Mouse (Mus musculus): ENCODE measurements at regions not wholly inside any gene's neighbourhood (a gene's known extent, or its start where the extent isn't known, plus 50 kb on each side); places are given as distances from the start of the nearest gene placed in this dataset.

DNA sequence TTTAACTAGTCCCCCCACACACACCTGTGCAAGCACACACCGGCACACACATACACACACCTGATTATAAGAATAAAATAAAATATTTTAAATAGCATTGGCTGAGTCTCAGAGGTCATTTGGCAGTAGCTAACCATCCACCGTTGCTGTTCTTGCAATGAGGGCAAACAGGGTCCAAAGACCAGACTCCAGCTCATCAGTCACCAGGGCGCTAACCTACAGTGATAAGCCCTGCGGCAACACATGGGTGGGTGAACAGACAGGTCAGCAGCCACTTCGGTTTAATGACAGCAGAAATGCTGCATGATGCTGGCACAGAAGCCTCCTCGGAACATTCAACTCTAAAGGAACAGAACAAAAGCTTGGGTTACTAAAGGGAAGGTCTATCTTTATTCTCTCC lies 54.9 kb downstream of the Tas2r134 start:
- H3K4me3 ChIP-seq: no peak overlapping the region
- no peak for ATAC-seq (replicated peaks; ENCODE audit: insufficient number of reproducible peaks, insufficient read depth, low FRiP score, low read depth)
- H3K9ac ChIP-seq: no peak overlapping the region
- H3K4me2 ChIP-seq: no peak overlapping the region
- no peak overlapping the region for H3K27ac ChIP-seq
- no peaks in the 10 kb centered on the region for H3K4me1 ChIP-seq (replicated peaks)
- no peaks in the 10 kb centered on the region for H3K27me3 ChIP-seq
- no peaks in the 10 kb centered on the region for H3K36me3 ChIP-seq
- no peaks in the 10 kb centered on the region for H3K9me3 ChIP-seq (replicated peaks)
- WGBS: 45% methylated on average over 6 of the region's 6 CpGs

- ATAC-seq (replicated peaks; ENCODE audit: insufficient number of reproducible peaks, insufficient read depth, low FRiP score, low read depth): no peak
- Histone ChIP-seq H3K27ac (no peak overlapping the region), H3K27me3 (no peaks in the 10 kb centered on the region)
Measured at GRCm38 (mm10) chr2:51682745-51683144, 55.4 kb downstream of the Tas2r134 start.

GRCm38 (mm10) chr2:51705110-51705509 lies 77.8 kb downstream of the Tas2r134 start:
- Histone ChIP-seq H3K36me3 (no peaks in the 10 kb centered on the region), H3K4me2 (no peak overlapping the region), H3K9me3 (replicated peaks) (no peaks in the 10 kb centered on the region), H3K4me3 (no peak overlapping the region), H3K9ac (no peak overlapping the region), H3K27me3 (no peaks in the 10 kb centered on the region), H3K27ac (no peak overlapping the region), H3K4me1 (replicated peaks) (peaks cover 6% of the 10 kb centered on the region; the same call in 1 of the 2 replicates)
- ATAC-seq (replicated peaks; ENCODE audit: insufficient number of reproducible peaks, insufficient read depth, low FRiP score, low read depth): no peak
- WGBS: 64% methylated on average over 5 of the region's 5 CpGs

More at GRCm38 (mm10) chr2:51682745-51683144, 55.4 kb downstream of the Tas2r134 start:
- Histone ChIP-seq H3K9ac (no peak overlapping the region), H3K36me3 (no peaks in the 10 kb centered on the region), H3K4me1 (replicated peaks) (no peaks in the 10 kb centered on the region), H3K4me3 (no peak overlapping the region), H3K4me2 (no peak overlapping the region), H3K9me3 (replicated peaks) (no peaks in the 10 kb centered on the region)
- 80% methylated on average over 4 of the region's 4 CpGs for WGBS

- WGBS: 61% methylated on average over 2 of the region's 2 CpGs
- Histone ChIP-seq H3K27me3 (no peaks in the 10 kb centered on the region), H3K4me2 (no peak overlapping the region), H3K9ac (no peak overlapping the region), H3K9me3 (replicated peaks) (no peaks in the 10 kb centered on the region), H3K36me3 (no peaks in the 10 kb centered on the region), H3K4me3 (no peak overlapping the region), H3K4me1 (replicated peaks) (0 out of 2 replicates have a peak, but pooled peaks cover 4% of the 10 kb centered on the region), H3K27ac (no peak overlapping the region)
- no peak for ATAC-seq (replicated peaks; ENCODE audit: insufficient number of reproducible peaks, insufficient read depth, low FRiP score, low read depth)
Measured at GRCm38 (mm10) chr2:51708701-51709100, 81.4 kb downstream of the Tas2r134 start.

DNA sequence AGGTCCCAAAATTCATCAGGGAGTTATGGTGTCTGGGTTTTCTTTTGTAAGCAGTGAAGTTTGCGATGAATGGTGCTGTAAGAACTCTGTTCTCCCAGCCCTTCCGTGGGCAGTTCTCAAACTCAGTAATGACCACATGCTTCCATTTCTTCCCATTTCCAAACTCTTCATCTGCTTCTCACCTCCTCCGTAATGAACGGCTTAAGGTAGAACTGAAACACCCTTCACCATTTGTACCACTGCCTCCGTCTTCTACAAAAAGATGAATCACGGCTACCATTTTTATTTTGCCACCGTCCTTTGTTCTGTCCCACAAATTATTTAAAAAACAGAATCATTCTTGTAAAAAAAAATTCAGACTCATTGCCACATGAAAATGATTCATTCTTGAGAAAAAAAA lies 85.3 kb downstream of the Tas2r134 start:
- 92% methylated on average over 7 of the region's 7 CpGs for WGBS
- no peak overlapping the region for H3K27ac ChIP-seq

GRCm38 (mm10) chr2:51730805-51731204 lies 103.5 kb downstream of the Tas2r134 start:
- 68% methylated on average over 3 of the region's 3 CpGs for WGBS
- peaks cover 6% of the 10 kb centered on the region; the same call in 1 of the 2 replicates for H3K4me1 ChIP-seq (replicated peaks)
- H3K9me3 ChIP-seq (replicated peaks): no peaks in the 10 kb centered on the region
- no peak for ATAC-seq (replicated peaks; ENCODE audit: insufficient number of reproducible peaks, insufficient read depth, low FRiP score, low read depth)
- no peak overlapping the region for H3K4me2 ChIP-seq
- H3K9ac ChIP-seq: no peak overlapping the region
- no peak overlapping the region for H3K4me3 ChIP-seq
- no peaks in the 10 kb centered on the region for H3K27me3 ChIP-seq
- no peaks in the 10 kb centered on the region for H3K36me3 ChIP-seq
- no peak overlapping the region for H3K27ac ChIP-seq

More for the DNA sequence above, 85.3 kb downstream of the Tas2r134 start:
- H3K4me1 ChIP-seq (replicated peaks): no peaks in the 10 kb centered on the region
- H3K27me3 ChIP-seq: no peaks in the 10 kb centered on the region
- H3K9ac ChIP-seq: no peak overlapping the region
- H3K9me3 ChIP-seq (replicated peaks): no peaks in the 10 kb centered on the region
- no peak overlapping the region for H3K4me2 ChIP-seq
- no peaks in the 10 kb centered on the region for H3K36me3 ChIP-seq
- no peak overlapping the region for H3K4me3 ChIP-seq
- ATAC-seq (replicated peaks; ENCODE audit: insufficient number of reproducible peaks, insufficient read depth, low FRiP score, low read depth): no peak

- Histone ChIP-seq H3K4me2 (no peak overlapping the region), H3K4me3 (no peak overlapping the region), H3K27me3 (no peaks in the 10 kb centered on the region), H3K9ac (no peak overlapping the region), H3K4me1 (replicated peaks) (peaks cover 6% of the 10 kb centered on the region; the same call in 1 of the 2 replicates), H3K9me3 (replicated peaks) (no peaks in the 10 kb centered on the region), H3K27ac (no peak overlapping the region), H3K36me3 (no peaks in the 10 kb centered on the region)
- 67% methylated on average over 4 of the region's 4 CpGs for WGBS
- no peak for ATAC-seq (replicated peaks; ENCODE audit: insufficient number of reproducible peaks, insufficient read depth, low FRiP score, low read depth)
Measured at GRCm38 (mm10) chr2:51731703-51732102, 104.4 kb downstream of the Tas2r134 start.

GRCm38 (mm10) chr2:51732355-51732754 lies 105.0 kb downstream of the Tas2r134 start:
- Histone ChIP-seq H3K9ac (no peak overlapping the region), H3K27me3 (no peaks in the 10 kb centered on the region), H3K9me3 (replicated peaks) (no peaks in the 10 kb centered on the region), H3K36me3 (no peaks in the 10 kb centered on the region), H3K4me3 (no peak overlapping the region), H3K27ac (no peak overlapping the region), H3K4me1 (replicated peaks) (peaks cover 6% of the 10 kb centered on the region; the same call in 1 of the 2 replicates), H3K4me2 (no peak overlapping the region)
- ATAC-seq (replicated peaks; ENCODE audit: insufficient number of reproducible peaks, insufficient read depth, low FRiP score, low read depth): no peak
- WGBS: 35% methylated on average over 2 of the region's 2 CpGs

- Histone ChIP-seq H3K4me3 (no peak overlapping the region), H3K27ac (no peak overlapping the region), H3K4me2 (no peak overlapping the region), H3K4me1 (replicated peaks) (peaks cover 6% of the 10 kb centered on the region; the same call in 1 of the 2 replicates), H3K36me3 (no peaks in the 10 kb centered on the region), H3K9ac (no peak overlapping the region), H3K9me3 (replicated peaks) (no peaks in the 10 kb centered on the region), H3K27me3 (no peaks in the 10 kb centered on the region)
- WGBS: 69% methylated on average over 3 of the region's 3 CpGs
- ATAC-seq (replicated peaks; ENCODE audit: insufficient number of reproducible peaks, insufficient read depth, low FRiP score, low read depth): no peak
Measured at GRCm38 (mm10) chr2:51733218-51733617, 105.9 kb downstream of the Tas2r134 start.

DNA sequence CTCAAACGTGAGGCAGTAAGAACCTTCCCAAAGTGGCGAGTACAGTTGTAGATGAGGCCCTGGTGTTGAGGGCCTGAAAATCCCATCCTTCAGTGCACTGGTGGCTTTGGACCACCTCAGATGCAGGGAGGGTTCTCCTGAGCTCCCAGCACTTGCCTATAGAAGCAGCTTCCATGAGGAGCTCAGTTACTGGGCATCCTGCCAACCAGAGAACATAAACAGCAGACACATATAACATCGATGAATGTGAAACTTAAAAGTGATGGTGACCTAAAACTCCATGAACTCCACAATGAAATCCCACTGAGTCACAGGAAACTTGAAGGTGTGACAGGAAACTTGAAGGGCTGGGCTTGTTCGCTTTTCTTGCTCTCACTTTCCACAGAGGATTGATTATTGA lies 109.1 kb downstream of the Tas2r134 start:
- H3K9ac ChIP-seq: no peak overlapping the region
- H3K4me1 ChIP-seq (replicated peaks): peaks cover 6% of the 10 kb centered on the region; the same call in 1 of the 2 replicates
- H3K4me2 ChIP-seq: no peak overlapping the region
- 63% methylated on average over 4 of the region's 4 CpGs for WGBS
- H3K27me3 ChIP-seq: no peaks in the 10 kb centered on the region
- no peak for ATAC-seq (replicated peaks; ENCODE audit: insufficient number of reproducible peaks, insufficient read depth, low FRiP score, low read depth)
- no peaks in the 10 kb centered on the region for H3K9me3 ChIP-seq (replicated peaks)
- H3K4me3 ChIP-seq: no peak overlapping the region
- no peaks in the 10 kb centered on the region for H3K36me3 ChIP-seq
- H3K27ac ChIP-seq: no peak overlapping the region

- no peaks in the 10 kb centered on the region for H3K9me3 ChIP-seq (replicated peaks)
- H3K27me3 ChIP-seq: no peaks in the 10 kb centered on the region
- WGBS: 82% methylated on average over 7 of the region's 7 CpGs
- no peak overlapping the region for H3K9ac ChIP-seq
- H3K4me2 ChIP-seq: no peak overlapping the region
- H3K27ac ChIP-seq: no peak overlapping the region
- no peak overlapping the region for H3K4me3 ChIP-seq
- H3K4me1 ChIP-seq (replicated peaks): no peaks in the 10 kb centered on the region
- ATAC-seq (replicated peaks; ENCODE audit: insufficient number of reproducible peaks, insufficient read depth, low FRiP score, low read depth): no peak
- H3K36me3 ChIP-seq: no peaks in the 10 kb centered on the region
Measured at GRCm38 (mm10) chr2:51747675-51748319, 120.5 kb downstream of the Tas2r134 start.

DNA sequence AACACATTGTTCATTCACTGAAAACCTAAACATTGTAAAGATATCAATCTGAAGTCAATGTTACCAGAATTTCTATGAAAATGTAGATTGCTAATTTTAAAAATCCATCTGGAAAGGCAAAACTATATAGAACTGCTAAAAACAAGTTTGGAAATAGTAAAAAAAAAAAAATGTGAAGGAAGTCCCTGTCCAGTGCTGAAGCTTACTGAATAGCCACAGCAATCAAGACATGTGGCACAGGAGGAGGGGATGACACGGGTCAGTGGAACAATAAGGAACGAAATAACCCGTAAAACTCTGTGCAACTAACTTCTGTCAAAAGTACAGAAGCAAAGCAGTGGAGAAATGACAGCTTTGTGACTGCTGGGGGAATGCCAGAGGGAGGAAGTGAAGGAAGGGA lies 121.9 kb downstream of the Tas2r134 start:
- Histone ChIP-seq H3K4me1 (replicated peaks) (no peaks in the 10 kb centered on the region), H3K27ac (no peak overlapping the region), H3K27me3 (no peaks in the 10 kb centered on the region), H3K9me3 (replicated peaks) (no peaks in the 10 kb centered on the region), H3K9ac (no peak overlapping the region), H3K4me2 (no peak overlapping the region), H3K4me3 (no peak overlapping the region), H3K36me3 (no peaks in the 10 kb centered on the region)
- WGBS: 61% methylated on average over 3 of the region's 3 CpGs
- no peak for ATAC-seq (replicated peaks; ENCODE audit: insufficient number of reproducible peaks, insufficient read depth, low FRiP score, low read depth)

Measured in heart, embryonic 15.5 days (tissue).